Mouse (Mus musculus) R1 (cell line): ENCODE results near the gene Auts2.

Experiments
- DNase-seq: peaks from one replicate; pipeline ENCODE4 v3.0.0-alpha.2; 2018; ENCODE audit warnings: low read depth, low spot score

The Auts2 gene

GRCm38 (mm10) chr5:131537155-131537830, 1005.9 kb downstream of the Auts2 start:
- DNase-seq = peak; percentile 75

DNA sequence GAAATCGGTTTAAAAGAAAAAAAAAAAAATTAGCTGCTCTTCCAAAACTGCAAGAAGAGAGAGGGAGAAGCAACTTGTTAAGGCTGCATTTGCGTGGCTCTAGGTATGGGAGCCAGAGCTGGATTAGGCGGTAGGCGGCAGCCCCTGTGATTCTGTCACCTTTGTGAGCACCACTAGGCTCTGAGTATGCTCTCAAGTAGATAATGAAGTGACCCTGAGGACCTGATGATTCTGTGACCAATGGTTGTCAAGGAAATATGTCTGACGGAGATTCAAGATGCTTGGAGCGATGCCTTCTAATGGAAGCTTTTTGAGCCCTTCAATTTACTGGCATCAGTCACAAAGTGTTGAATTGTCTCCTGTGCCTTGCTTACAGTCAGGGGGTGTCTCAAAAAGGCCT, 1007.4 kb downstream of the Auts2 start:
- no peak for DNase-seq

DNA sequence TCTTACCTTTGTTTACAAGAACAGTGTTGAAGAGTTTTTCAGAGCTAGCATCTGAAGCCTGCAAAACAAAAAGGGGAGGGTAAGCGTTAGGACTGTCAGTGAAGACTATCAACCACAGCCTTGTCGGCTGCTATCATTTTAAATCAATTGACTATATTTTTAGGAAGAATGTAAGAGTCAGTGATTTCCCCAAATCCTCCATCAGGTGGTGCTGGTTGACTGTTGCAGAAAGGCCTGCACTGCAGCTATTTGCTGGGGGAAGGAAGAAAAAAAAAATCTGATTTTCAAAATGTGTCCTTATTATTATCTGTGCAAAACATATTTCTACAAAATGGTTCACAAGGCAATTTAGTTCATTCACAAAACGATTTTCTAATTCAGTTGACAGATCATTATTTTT, 1009.3 kb downstream of the Auts2 start:
- peak; percentile 55 for DNase-seq

DNA sequence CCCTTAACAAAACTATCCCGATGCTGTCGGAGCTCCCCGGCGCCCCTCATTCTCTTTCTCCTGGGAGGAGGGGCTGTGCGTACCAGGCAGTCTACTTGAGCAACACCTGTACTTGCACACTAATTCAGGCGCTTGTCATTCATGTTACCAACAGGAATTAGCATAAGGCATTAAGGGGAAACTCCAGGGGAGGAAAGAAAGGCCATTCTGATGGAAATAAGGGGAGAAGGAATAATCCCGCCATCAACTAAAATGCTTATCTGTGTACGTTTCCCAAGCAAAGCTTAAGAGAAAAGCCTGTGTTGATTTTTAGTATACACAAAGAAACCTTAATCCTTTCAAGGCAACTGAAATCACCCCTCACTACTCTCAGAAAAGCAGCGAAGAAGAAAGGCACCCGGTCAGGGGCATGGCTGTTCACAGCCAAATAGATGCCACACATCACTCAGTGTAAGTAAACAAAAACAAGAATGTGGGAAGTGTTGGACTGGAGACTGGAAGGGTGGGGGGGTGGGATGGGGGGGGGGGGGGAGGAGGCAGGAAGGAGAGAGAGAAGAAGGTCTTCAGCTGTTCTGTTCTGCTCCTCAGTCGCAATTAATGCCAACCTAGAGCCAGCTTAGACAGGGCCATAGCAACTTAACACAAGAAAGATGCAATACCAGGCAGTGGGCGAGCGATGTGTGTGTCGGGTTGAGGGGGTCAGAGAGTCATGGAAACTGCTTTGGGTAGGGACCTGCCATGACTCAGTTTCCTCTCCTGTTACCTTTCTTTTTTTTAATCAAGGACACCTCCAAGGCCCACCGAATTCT, 1011.2 kb downstream of the Auts2 start:
- peak; percentile 91 for DNase-seq

DNA sequence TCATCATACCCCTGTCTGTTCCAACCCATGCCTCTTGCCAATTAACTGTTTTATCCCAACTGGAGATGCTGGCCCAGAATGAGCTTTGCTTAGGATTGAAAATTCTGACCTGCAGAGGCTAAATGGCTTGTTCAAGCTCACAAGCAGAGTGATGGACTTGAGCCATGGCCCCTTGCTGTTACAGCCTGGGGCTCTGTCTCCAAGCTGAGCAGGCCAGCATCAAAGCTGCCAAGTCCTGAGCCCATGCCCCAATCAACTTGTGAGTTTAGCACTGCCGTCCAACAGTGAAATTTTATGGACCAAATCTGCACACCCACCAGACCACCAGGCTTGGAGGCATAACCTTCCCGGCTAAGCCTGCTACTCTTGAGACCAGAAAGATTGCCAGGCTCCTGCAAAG, 1012.3 kb downstream of the Auts2 start:
- DNase-seq = no peak

- DNase-seq = peak; percentile 87
Observed at GRCm38 (mm10) chr5:131526666-131527065, 1016.5 kb downstream of the Auts2 start.

GRCm38 (mm10) chr5:131524900-131525465, 1018.2 kb downstream of the Auts2 start:
- no peak for DNase-seq

DNA sequence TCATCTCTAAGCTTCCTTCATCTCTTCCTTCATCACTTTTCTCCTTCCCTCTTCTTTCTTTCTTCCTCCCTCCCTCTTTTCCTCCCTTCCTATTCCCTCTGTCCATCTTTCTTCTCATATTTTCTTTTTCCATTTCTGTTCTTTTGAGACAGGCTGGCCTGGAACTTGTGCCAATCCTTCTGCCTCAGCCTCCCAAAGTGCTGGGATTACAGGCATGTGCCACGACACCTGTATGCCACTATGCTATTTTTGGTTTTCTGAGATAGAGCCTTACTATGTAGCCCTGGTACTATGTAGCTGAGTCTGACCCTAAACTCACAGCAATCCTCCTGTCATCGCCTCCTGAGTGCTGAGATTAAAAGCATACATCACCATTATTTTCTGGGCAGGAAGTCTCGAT, 1023.6 kb downstream of the Auts2 start:
- no peak for DNase-seq

GRCm38 (mm10) chr5:131517677-131518076, 1025.5 kb downstream of the Auts2 start:
- no peak for DNase-seq

DNA sequence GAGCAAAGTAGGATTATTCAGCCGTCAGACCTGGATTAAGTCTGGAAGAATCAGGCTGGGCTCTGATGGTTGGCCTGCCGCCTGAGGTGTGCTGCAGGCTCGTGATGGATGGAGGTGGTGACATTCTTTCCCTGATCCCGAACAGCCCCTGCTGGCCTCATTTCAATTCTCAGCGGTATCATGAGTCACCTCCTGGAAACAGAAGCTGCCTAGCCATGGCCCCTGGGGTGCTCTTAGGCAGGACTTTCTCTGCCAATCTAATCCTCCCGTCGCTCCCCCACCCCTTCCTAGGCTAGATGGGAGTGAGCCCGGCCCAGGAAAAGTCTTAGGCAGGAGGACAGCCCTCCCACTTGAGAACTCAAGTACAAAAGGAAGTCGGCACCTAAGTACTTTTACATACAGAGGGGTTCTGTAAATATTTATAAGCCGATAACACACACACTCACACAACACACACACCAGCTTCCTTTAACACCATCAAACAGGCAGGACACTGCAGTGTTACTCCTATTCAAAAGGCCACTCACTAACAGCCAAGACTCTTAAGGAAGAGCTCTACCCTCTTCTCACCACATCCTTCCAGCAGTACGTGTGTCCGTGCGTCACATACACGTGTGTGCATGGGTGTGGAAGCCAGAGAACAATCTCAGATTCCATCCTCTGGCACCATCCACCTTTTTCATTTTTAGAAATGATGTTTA, 1027.3 kb downstream of the Auts2 start:
- peak; percentile 86 for DNase-seq

DNA sequence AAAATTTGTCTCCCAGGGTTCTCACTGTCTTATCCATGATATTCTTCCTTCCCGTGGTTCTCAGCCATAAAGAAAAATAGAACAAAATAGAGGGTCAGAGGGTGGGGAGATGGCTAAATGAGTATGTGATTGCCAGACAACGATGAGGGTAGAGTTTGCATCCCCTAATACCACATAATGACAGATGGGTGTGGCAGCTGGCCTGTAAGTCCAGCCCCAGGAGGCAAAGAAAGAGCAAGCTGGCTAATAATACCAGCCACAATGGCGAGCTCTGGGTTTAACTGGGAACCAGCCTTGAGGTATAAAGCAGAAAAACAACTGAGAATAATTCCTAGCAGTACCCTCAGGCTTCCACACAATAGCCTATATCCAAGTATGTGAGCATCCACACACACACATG, 1029.4 kb downstream of the Auts2 start:
- no peak for DNase-seq

GRCm38 (mm10) chr5:131512617-131513016, 1030.5 kb downstream of the Auts2 start:
- no peak for DNase-seq

GRCm38 (mm10) chr5:131510659-131511058, 1032.5 kb downstream of the Auts2 start:
- no peak for DNase-seq

GRCm38 (mm10) chr5:131509315-131509714, 1033.8 kb downstream of the Auts2 start:
- no peak for DNase-seq

DNA sequence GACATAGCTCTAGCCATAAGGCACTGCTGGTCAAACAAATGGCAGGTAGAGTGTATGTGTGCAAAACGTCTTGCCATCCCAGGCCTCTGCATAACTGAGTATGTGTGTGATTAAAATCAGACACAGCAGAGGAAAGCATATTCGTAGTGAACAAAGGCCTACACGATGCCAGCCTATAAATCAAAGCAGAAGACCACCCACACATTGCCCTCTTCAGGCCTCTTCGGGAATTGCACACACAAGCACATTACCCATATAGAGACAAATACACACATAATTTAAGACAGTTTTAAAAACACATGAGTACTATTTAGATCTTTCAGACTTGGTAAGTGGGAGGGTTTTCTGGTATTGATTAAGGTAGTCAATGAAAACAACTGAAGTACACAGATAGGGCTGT, 1044.3 kb downstream of the Auts2 start:
- peak; percentile 52 for DNase-seq

GRCm38 (mm10) chr5:131496517-131497216, 1046.5 kb downstream of the Auts2 start:
- DNase-seq = no peak

GRCm38 (mm10) chr5:131494564-131494963, 1048.6 kb downstream of the Auts2 start:
- DNase-seq = peak; percentile 54

- DNase-seq = peak; percentile 88
Observed at GRCm38 (mm10) chr5:131492535-131492934, 1050.6 kb downstream of the Auts2 start.

GRCm38 (mm10) chr5:131491843-131492242, 1051.3 kb downstream of the Auts2 start:
- DNase-seq = no peak

GRCm38 (mm10) chr5:131490811-131491210, 1052.3 kb downstream of the Auts2 start:
- peak; percentile 83 for DNase-seq

- peak; percentile 46 for DNase-seq
Observed at GRCm38 (mm10) chr5:131489846-131490245, 1053.3 kb downstream of the Auts2 start.
